Comparison of ENCODE assay signal across 26 mouse cellular contexts in the genomic region with DNA sequence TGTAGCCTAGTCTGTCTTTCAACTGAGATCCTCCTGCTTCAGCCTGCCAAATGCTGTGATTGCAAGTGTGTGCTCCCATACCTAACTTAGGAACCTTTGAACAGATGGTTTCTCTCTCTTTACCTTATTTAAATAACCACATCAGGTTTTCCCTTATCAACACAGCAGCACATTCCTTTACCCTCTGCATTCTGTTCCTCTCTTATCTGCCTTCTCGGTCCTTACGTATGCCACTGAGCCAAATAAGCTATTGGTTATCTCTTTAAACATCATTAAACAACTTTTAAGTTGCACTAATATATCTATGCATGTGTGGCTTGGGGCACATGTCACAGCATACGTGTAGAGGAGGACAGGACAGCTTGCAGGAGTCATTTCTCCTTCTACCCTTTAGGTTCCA. TPM values are rescaled to one million over a fixed set of nuclear protein-coding genes. Genes with fewer than 3 reads are reported as not detected.
DNase-seq lines count a peak whose midpoint lies in the region; ATAC-seq and TF ChIP-seq lines count a peak whose summit lies in the region.
"Had no signal": no experiment of that assay in that cellular context is flagged by ENCODE, and none has a peak within 500 bp of the region (broad histone marks: within the 10 kb centered on the region; RNA-seq: fewer than 3 reads in every experiment).

No protein-coding gene starts in this region.

- TF ChIP-seq EP300 in MEL (IDR thresholded peaks at IDR 0.05; ENCODE audit: low read depth in 1 of 2, low read length in 2 of 2): peak; percentile 68 to 69; a peak in 3 of 4 replicates
- peak; percentile 76 for TF ChIP-seq EP300 in liver, embryonic 14.5 days (IDR thresholded peaks at IDR 0.05; ENCODE audit: low read depth)

- TF ChIP-seq POLR2A in MEL (IDR thresholded peaks at IDR 0.05; ENCODE audit: control insufficient read depth in 1 of 2, insufficient read depth in 1 of 2, low read depth in 1 of 2, low read length in 2 of 2, poor library complexity in 1 of 2): no peak

- no peak for TF ChIP-seq RAD21 in MEL (IDR thresholded peaks at IDR 0.05; ENCODE audit: low read depth, low read length)

- DNase-seq in MEL (ENCODE audit: low read depth, low spot score): peak; percentile 57
- peak; percentile 49 for DNase-seq in c-Kit-positive CD71-positive TER-119-positive erythroid progenitor cells, embryonic 14.5 days (ENCODE audit: low spot score)
- peak in 2 of 3 experiments; percentile 55 to 60 for DNase-seq in liver, embryonic 14.5 days (ENCODE audit: low read depth in 3 of 3, low spot score in 3 of 3)
- DNase-seq in gastrocnemius, postnatal 4 days (ENCODE audit: low spot score in 2 of 2): no peak
- no peak for DNase-seq in cerebellum, adult 9-11 months
- DNase-seq: adrenal gland, adult 8-10 months; B cell, adult 2 months; cerebellum, adult 11 months; cerebellum, adult 9-10 months; gastrocnemius, postnatal 10 days; heart, postnatal 36 days; kidney, adult 8-10 months; layer of hippocampus, adult 9-11 months; midbrain, embryonic 14.5 days; thymus, postnatal 25 days had no signal

- H3K36me3 ChIP-seq in MEL (ENCODE audit: control insufficient read depth in 1 of 2, insufficient read depth in 2 of 2, low read length in 2 of 2): peaks cover 0 to 17% of the 10 kb centered on the region in 2 experiments; a peak in 3 of 4 replicates
- no peaks in the 10 kb centered on the region; the same call in 1 of the 2 replicates for H3K36me3 ChIP-seq in liver, embryonic 14.5 days (replicated peaks; ENCODE audit: control insufficient read depth, insufficient read depth, low read depth)
- H3K36me3 ChIP-seq: limb, embryonic 15.5 days; lung, embryonic 15.5 days had no signal

- no peaks in the 10 kb centered on the region for H3K27me3 ChIP-seq in MEL (ENCODE audit: control insufficient read depth in 1 of 2, insufficient read depth in 2 of 2, low read length in 2 of 2)
- no peaks in the 10 kb centered on the region for H3K27me3 ChIP-seq in liver, embryonic 14.5 days (ENCODE audit: control insufficient read depth, insufficient read depth, low read length)
- H3K27me3 ChIP-seq: embryonic facial prominence, embryonic 15.5 days; forebrain, embryonic 13.5 days; hindbrain, embryonic 12.5 days; limb, embryonic 15.5 days; lung, embryonic 15.5 days had no signal

- H3K27ac ChIP-seq in MEL (ENCODE audit: control insufficient read depth, low read depth, low read length): no peak overlapping the region
- H3K27ac ChIP-seq in liver, embryonic 14.5 days: no peak overlapping the region; the same call in 1 of the 2 replicates
- H3K27ac ChIP-seq: embryonic facial prominence, embryonic 10.5 days; embryonic facial prominence, embryonic 15.5 days; forebrain, embryonic 13.5 days; hindbrain, embryonic 12.5 days; kidney, postnatal 0 days; limb, embryonic 10.5 days; limb, embryonic 15.5 days; lung, embryonic 15.5 days had no signal

- H3K9ac ChIP-seq in MEL (ENCODE audit: control insufficient read depth, low read depth, low read length, poor library complexity, severe bottlenecking): no peak overlapping the region
- H3K9ac ChIP-seq in liver, embryonic 14.5 days (replicated peaks): no peak overlapping the region
- H3K9ac ChIP-seq: embryonic facial prominence, embryonic 15.5 days; forebrain, embryonic 13.5 days; hindbrain, embryonic 12.5 days; limb, embryonic 15.5 days; lung, embryonic 15.5 days had no signal

- H3K79me2 ChIP-seq in MEL (ENCODE audit: control insufficient read depth, insufficient read depth, low read length, poor library complexity): no peaks in the 10 kb centered on the region

- 19% methylated on average over 3 of the region's 3 CpGs for WGBS in liver, embryonic 14.5 days (ENCODE audit: insufficient replicate concordance)

- peak overlapping the region; percentile 6; the same call in 1 of the 2 replicates for H3K4me2 ChIP-seq in liver, embryonic 14.5 days (ENCODE audit: low read depth)
- H3K4me2 ChIP-seq: embryonic facial prominence, embryonic 15.5 days; forebrain, embryonic 13.5 days; hindbrain, embryonic 12.5 days; limb, embryonic 15.5 days; lung, embryonic 15.5 days had no signal

- peak; percentile 93 for ATAC-seq in liver, embryonic 14.5 days (ENCODE audit: insufficient read depth)
- ATAC-seq in megakaryocyte-erythroid progenitor cell, adult 5-6 weeks (replicated peaks; ENCODE audit: low FRiP score, low TSS enrichment, poor library complexity, severe bottlenecking): peak; percentile 99
- ATAC-seq: forebrain, embryonic 13.5 days; intestine, embryonic 16.5 days had no signal

- no peak for TF ChIP-seq CTCF in MEL (IDR thresholded peaks at IDR 0.05 in 2 of 3, conservative IDR thresholded peaks at IDR 0.05 in 1 of 3; ENCODE audit: control insufficient read depth in 1 of 3, insufficient read depth in 1 of 3, low read depth in 2 of 3, low read length in 3 of 3, poor library complexity in 1 of 3, severe bottlenecking in 1 of 3)
- TF ChIP-seq CTCF in liver, embryonic 14.5 days (IDR thresholded peaks at IDR 0.05; ENCODE audit: low read depth): no peak

- H3K4me3 ChIP-seq in MEL (ENCODE audit: control insufficient read depth in 1 of 2, insufficient read depth in 1 of 2, low read depth in 2 of 2, low read length in 2 of 2): no peak overlapping the region
- no peak overlapping the region for H3K4me3 ChIP-seq in liver, embryonic 14.5 days (ENCODE audit: insufficient read depth in 1 of 2, low read depth in 2 of 2, low read length in 2 of 2)
- H3K4me3 ChIP-seq: embryonic facial prominence, embryonic 10.5 days; embryonic facial prominence, embryonic 15.5 days; forebrain, embryonic 13.5 days; hindbrain, embryonic 12.5 days; limb, embryonic 10.5 days; limb, embryonic 15.5 days; lung, embryonic 15.5 days had no signal

- H3K9me3 ChIP-seq in MEL (replicated peaks; ENCODE audit: insufficient read depth, low read length): no peaks in the 10 kb centered on the region
- H3K9me3 ChIP-seq in liver, embryonic 14.5 days (ENCODE audit: control insufficient read depth, low read length): no peaks in the 10 kb centered on the region
- H3K9me3 ChIP-seq: embryonic facial prominence, embryonic 10.5 days; embryonic facial prominence, embryonic 15.5 days; forebrain, embryonic 13.5 days; hindbrain, embryonic 12.5 days; limb, embryonic 10.5 days; limb, embryonic 15.5 days; lung, embryonic 15.5 days had no signal

- peaks cover 0 to 10% of the 10 kb centered on the region in 2 experiments; a peak in 2 of 4 replicates for H3K4me1 ChIP-seq in MEL (ENCODE audit: control insufficient read depth in 1 of 2, insufficient read depth in 2 of 2, low read length in 2 of 2)
- peaks cover 11 to 13% of the 10 kb centered on the region in 2 experiments for H3K4me1 ChIP-seq in liver, embryonic 14.5 days (replicated peaks; ENCODE audit: control insufficient read depth in 2 of 2, insufficient read depth in 2 of 2, low read length in 1 of 2)
- H3K4me1 ChIP-seq: embryonic facial prominence, embryonic 10.5 days; embryonic facial prominence, embryonic 15.5 days; forebrain, embryonic 13.5 days; hindbrain, embryonic 12.5 days; limb, embryonic 10.5 days; limb, embryonic 15.5 days; lung, embryonic 15.5 days had no signal

TF ChIP-seq in MEL, 35 proteins besides CTCF, POLR2A, EP300 and RAD21 (continues in another document):
- TF ChIP-seq GATA1 (IDR thresholded peaks at IDR 0.05; ENCODE audit: low read depth, low read length) (peak; percentile 79), CHD1 (IDR thresholded peaks at IDR 0.05; ENCODE audit: low read depth, low read length) (no peak), ETS1 (IDR thresholded peaks at IDR 0.05; ENCODE audit: low read depth, low read length) (peak; percentile 74), ZKSCAN1 (IDR thresholded peaks at IDR 0.05; ENCODE audit: low read depth, low read length) (no peak), TCF12 (IDR thresholded peaks at IDR 0.05; ENCODE audit: low read depth, low read length) (peak; percentile 76; the same call in 1 of the 2 replicates), SIN3A (IDR thresholded peaks at IDR 0.05; ENCODE audit: low read length) (peak; percentile 29; the same call in 1 of the 2 replicates), RCOR1 (IDR thresholded peaks at IDR 0.05; ENCODE audit: low read depth, low read length) (peak; percentile 66), MXI1 (IDR thresholded peaks at IDR 0.05; ENCODE audit: low read depth, low read length) (0 out of 2 replicates have a peak, but pooled peaks have one; percentile 35), TAL1 (IDR thresholded peaks at IDR 0.05; ENCODE audit: low read length) (peak; percentile 45), MYC (IDR thresholded peaks at IDR 0.05; ENCODE audit: low read depth, low read length) (0 out of 2 replicates have a peak, but pooled peaks have one; percentile 49)

RNA-seq across cellular contexts. Expression of gene Mettl8, which starts 18.4 kb away (rescaled TPM):
- 19.3 and 21.7 TPM in 2 replicates for total RNA-seq in MEL (2012; rRNA removed)
- 10 to 100 TPM in 1 of 2 experiments, not detected in 1; 20.0 TPM for polyA plus RNA-seq in MEL (2012; ENCODE audit: insufficient read depth in 1 of 2, insufficient read length in 2 of 2, low read depth in 1 of 2, low replicate concordance in 2 of 2, missing spikeins in 1 of 2)
- polyA plus RNA-seq in liver, embryonic 14.5 days (2012; rRNA removed): 4.3 and 5.3 TPM in 2 replicates
- polyA plus RNA-seq in liver, embryonic 14.5 days (2014; fragmentation: Nextera tagmentation; extraction: Ambion mirVana): 9.4 and 9.7 TPM in 2 replicates
- 74.2 and 84.3 TPM in 2 replicates for total RNA-seq in megakaryocyte-erythroid progenitor cell, adult 5-6 weeks (2014; fragmentation: Nextera tagmentation)
- 37.6 and 40.3 TPM in 2 replicates for total RNA-seq in megakaryocyte-erythroid progenitor cell, adult 5-6 weeks (2017)
- total RNA-seq in gastrocnemius, postnatal 4 days (2021): 10 to 100 TPM in 1 of 2 experiments, 1 to 10 TPM in 1; 8.0 to 10.6 TPM

RNA-seq across cellular contexts. Expression of gene Dcaf17, which starts 18.7 kb away (rescaled TPM):
- total RNA-seq in MEL (2012; rRNA removed): 15.1 and 16.3 TPM in 2 replicates
- polyA plus RNA-seq in MEL (2012; ENCODE audit: insufficient read depth in 1 of 2, insufficient read length in 2 of 2, low read depth in 1 of 2, low replicate concordance in 2 of 2, missing spikeins in 1 of 2): 10 to 100 TPM in 1 of 2 experiments, not detected in 1; 16.3 TPM
- polyA plus RNA-seq in liver, embryonic 14.5 days (2012; rRNA removed): 1.8 and 3.2 TPM in 2 replicates
- polyA plus RNA-seq in liver, embryonic 14.5 days (2014; fragmentation: Nextera tagmentation; extraction: Ambion mirVana): 11.8 and 12.1 TPM in 2 replicates
- 13.9 and 19.9 TPM in 2 replicates for total RNA-seq in megakaryocyte-erythroid progenitor cell, adult 5-6 weeks (2014; fragmentation: Nextera tagmentation)
- 10.8 and 14.7 TPM in 2 replicates for total RNA-seq in megakaryocyte-erythroid progenitor cell, adult 5-6 weeks (2017)
- 1 to 10 TPM; 7.9 TPM for total RNA-seq in gastrocnemius, postnatal 4 days (2021)

RNA-seq across cellular contexts. Expression of gene Cybrd1, which starts 43.9 kb away (rescaled TPM):
- 0.08 and 0.10 TPM in 2 replicates for total RNA-seq in MEL (2012; rRNA removed)
- polyA plus RNA-seq in MEL (2012; ENCODE audit: insufficient read depth in 1 of 2, insufficient read length in 2 of 2, low read depth in 1 of 2, low replicate concordance in 2 of 2, missing spikeins in 1 of 2): under 1 TPM in 1 of 2 experiments, not detected in 1; 0.21 TPM
- polyA plus RNA-seq in liver, embryonic 14.5 days (2012; rRNA removed): 0.90 and 0.92 TPM in 2 replicates
- 0.38 and 0.58 TPM in 2 replicates for polyA plus RNA-seq in liver, embryonic 14.5 days (2014; fragmentation: Nextera tagmentation; extraction: Ambion mirVana)
- 0.42 TPM in 1 of 2 replicates, not detected in the other for total RNA-seq in megakaryocyte-erythroid progenitor cell, adult 5-6 weeks (2014; fragmentation: Nextera tagmentation)
- total RNA-seq in megakaryocyte-erythroid progenitor cell, adult 5-6 weeks (2017): 0.23 and 0.42 TPM in 2 replicates
- total RNA-seq in gastrocnemius, postnatal 4 days (2021): 1 to 10 TPM; 5.5 to 7.0 TPM
- total RNA-seq: granulocyte monocyte progenitor cell, adult 5-6 weeks had no signal

Comparison
In these comparisons a context has a peak if more than half of its experiments do, and no peak if none do; other contexts are left out.
1. DNase-seq: peak in MEL (single experiment), c-Kit-positive CD71-positive TER-119-positive erythroid progenitor cells, embryonic 14.5 days (single experiment) and liver, embryonic 14.5 days (2 of 3); none in gastrocnemius, postnatal 4 days (0 of 2) and cerebellum, adult 9-11 months (single experiment).